Comparison of ENCODE assay signal across 9 mouse cellular contexts in genomic region chr11:113183556-113183955, GRCm38 (mm10).
DNase-seq lines count a peak whose midpoint lies in the region; ATAC-seq lines count a peak whose summit lies in the region.
"Had no signal": no experiment of that assay in that cellular context is flagged by ENCODE, and none has a peak within 500 bp of the region (broad histone marks: within the 10 kb centered on the region; RNA-seq: fewer than 3 reads in every experiment).

No protein-coding gene starts in this region.

- ATAC-seq in kidney, embryonic 15.5 days (replicated peaks; ENCODE audit: low FRiP score): no peak
- ATAC-seq in embryonic facial prominence, embryonic 13.5 days (ENCODE audit: insufficient number of reproducible peaks, insufficient read depth, low FRiP score, low TSS enrichment, low read depth): no peak
- ATAC-seq in limb, embryonic 11.5 days (ENCODE audit: insufficient number of reproducible peaks, low FRiP score, low TSS enrichment, low read depth): no peak

- peaks cover 50% of the 10 kb centered on the region for H3K4me1 ChIP-seq in kidney, embryonic 15.5 days
- H3K4me1 ChIP-seq in embryonic facial prominence, embryonic 13.5 days: peaks cover 56% of the 10 kb centered on the region
- H3K4me1 ChIP-seq in limb, embryonic 11.5 days (ENCODE audit: control insufficient read depth, insufficient read depth, low read length): peaks cover 30% of the 10 kb centered on the region

- H3K9ac ChIP-seq in kidney, embryonic 15.5 days: no peak overlapping the region
- no peak overlapping the region for H3K9ac ChIP-seq in embryonic facial prominence, embryonic 13.5 days
- H3K9ac ChIP-seq in limb, embryonic 11.5 days (ENCODE audit: low read length): no peak overlapping the region

- H3K4me2 ChIP-seq in kidney, embryonic 15.5 days: no peak overlapping the region
- H3K4me2 ChIP-seq in embryonic facial prominence, embryonic 13.5 days: no peak overlapping the region
- no peak overlapping the region for H3K4me2 ChIP-seq in limb, embryonic 11.5 days (ENCODE audit: low read depth, severe bottlenecking)

- H3K27me3 ChIP-seq in kidney, embryonic 15.5 days: no peaks in the 10 kb centered on the region
- H3K27me3 ChIP-seq in embryonic facial prominence, embryonic 13.5 days: no peaks in the 10 kb centered on the region; the same call in 1 of the 2 replicates
- H3K27me3 ChIP-seq in limb, embryonic 11.5 days (ENCODE audit: control insufficient read depth, insufficient read depth, low read length): no peaks in the 10 kb centered on the region

- no peak overlapping the region for H3K4me3 ChIP-seq in kidney, embryonic 15.5 days (replicated peaks)
- H3K4me3 ChIP-seq in embryonic facial prominence, embryonic 13.5 days: no peak overlapping the region
- H3K4me3 ChIP-seq in limb, embryonic 11.5 days (ENCODE audit: low read depth, low read length): no peak overlapping the region

- 44% methylated on average over 5 of the region's 5 CpGs for WGBS in kidney, embryonic 15.5 days
- 70% methylated on average over 5 of the region's 5 CpGs for WGBS in embryonic facial prominence, embryonic 13.5 days
- 83% methylated on average over 5 of the region's 5 CpGs for WGBS in limb, embryonic 11.5 days

- no peaks in the 10 kb centered on the region for H3K36me3 ChIP-seq in kidney, embryonic 15.5 days
- no peaks in the 10 kb centered on the region for H3K36me3 ChIP-seq in embryonic facial prominence, embryonic 13.5 days
- no peaks in the 10 kb centered on the region for H3K36me3 ChIP-seq in limb, embryonic 11.5 days (ENCODE audit: control insufficient read depth, insufficient read depth, low read length)

- no peak for DNase-seq in kidney, postnatal 10 days
- DNase-seq in cerebellum, adult 9-10 months: peak; percentile 48
- no peak for DNase-seq in limb, embryonic 11.5 days (ENCODE audit: low spot score)
- no peak for DNase-seq in ovary, postnatal 10 days (ENCODE audit: low spot score)
- no peak for DNase-seq in right cerebral cortex, postnatal 4 days
- DNase-seq: gastrocnemius, postnatal 36 days; lung, postnatal 10 days had no signal

- no peaks in the 10 kb centered on the region; the same call in 1 of the 2 replicates for H3K9me3 ChIP-seq in kidney, embryonic 15.5 days (replicated peaks)
- no peaks in the 10 kb centered on the region for H3K9me3 ChIP-seq in embryonic facial prominence, embryonic 13.5 days
- no peaks in the 10 kb centered on the region for H3K9me3 ChIP-seq in limb, embryonic 11.5 days (ENCODE audit: control insufficient read depth, low read length)

- H3K27ac ChIP-seq in kidney, embryonic 15.5 days: peak overlapping the region; percentile 32; the same call in 1 of the 2 replicates
- peak overlapping the region; percentile 44; the same call in 1 of the 2 replicates for H3K27ac ChIP-seq in embryonic facial prominence, embryonic 13.5 days
- peak overlapping the region; percentile 30 for H3K27ac ChIP-seq in limb, embryonic 11.5 days (replicated peaks; ENCODE audit: low read depth, low read length)
